Mouse (Mus musculus): ENCODE data around the gene Ptpn21. TPM values are rescaled to one million over a fixed set of nuclear protein-coding genes. Genes with fewer than 3 reads are reported as not detected.
A peak's percentile ranks its signal among the peaks of the same experiment; 100 is the strongest.

The Ptpn21 gene
- polyA plus RNA-seq, 1 experiment from 2014 or later, result 9.0 TPM

GRCm38 (mm10) chr12:98721030-98721429 is 16.2 kb downstream of the Ptpn21 start:
- 65% methylated on average over 3 of the region's 3 CpGs for WGBS
- H3K9me3 ChIP-seq, result no peaks in the 10 kb centered on the region
- no peak overlapping the region for H3K4me2 ChIP-seq
- H3K27me3 ChIP-seq (replicated peaks), result no peaks in the 10 kb centered on the region
- ATAC-seq (ENCODE audit: extremely low read depth, insufficient number of reproducible peaks, low FRiP score, low TSS enrichment), result no peak
- H3K27ac ChIP-seq (replicated peaks), result peak overlapping the region; percentile 49
- peaks cover 6% of the 10 kb centered on the region; the same call in 1 of the 2 replicates for H3K36me3 ChIP-seq
- H3K9ac ChIP-seq, result no peak overlapping the region
- peaks cover 24% of the 10 kb centered on the region for H3K4me1 ChIP-seq
- no peak overlapping the region for H3K4me3 ChIP-seq

GRCm38 (mm10) chr12:98720628-98721027 is 16.6 kb downstream of the Ptpn21 start:
- H3K27me3 ChIP-seq (replicated peaks), result no peaks in the 10 kb centered on the region
- peaks cover 6% of the 10 kb centered on the region; the same call in 1 of the 2 replicates for H3K36me3 ChIP-seq
- H3K27ac ChIP-seq (replicated peaks), result peak overlapping the region; percentile 49
- ATAC-seq (ENCODE audit: extremely low read depth, insufficient number of reproducible peaks, low FRiP score, low TSS enrichment), result no peak
- H3K9me3 ChIP-seq, result no peaks in the 10 kb centered on the region
- no peak overlapping the region for H3K4me2 ChIP-seq
- H3K9ac ChIP-seq, result no peak overlapping the region
- peaks cover 27% of the 10 kb centered on the region for H3K4me1 ChIP-seq
- 49% methylated on average over 3 of the region's 3 CpGs for WGBS
- no peak overlapping the region for H3K4me3 ChIP-seq

GRCm38 (mm10) chr12:98716142-98716541 is 21.1 kb downstream of the Ptpn21 start:
- peaks cover 56% of the 10 kb centered on the region for H3K4me1 ChIP-seq
- H3K27me3 ChIP-seq (replicated peaks), result no peaks in the 10 kb centered on the region
- no peaks in the 10 kb centered on the region for H3K36me3 ChIP-seq
- ATAC-seq (ENCODE audit: extremely low read depth, insufficient number of reproducible peaks, low FRiP score, low TSS enrichment), result no peak
- no peak overlapping the region for H3K4me3 ChIP-seq
- H3K9ac ChIP-seq, result no peak overlapping the region
- no peaks in the 10 kb centered on the region for H3K9me3 ChIP-seq
- no peak overlapping the region for H3K27ac ChIP-seq (replicated peaks)
- H3K4me2 ChIP-seq, result no peak overlapping the region
- 70% methylated on average over 2 of the region's 2 CpGs for WGBS

GRCm38 (mm10) chr12:98714757-98715156 is 22.4 kb downstream of the Ptpn21 start:
- Histone ChIP-seq H3K4me2 (peak overlapping the region; percentile 27), H3K4me3 (no peak overlapping the region), H3K36me3 (peaks cover 3% of the 10 kb centered on the region; the same call in 1 of the 2 replicates), H3K9me3 (no peaks in the 10 kb centered on the region), H3K27ac (replicated peaks) (peak overlapping the region; percentile 59), H3K27me3 (replicated peaks) (no peaks in the 10 kb centered on the region), H3K4me1 (peaks cover 42% of the 10 kb centered on the region), H3K9ac (peak overlapping the region; percentile 47; the same call in 1 of the 2 replicates)
- 15% methylated on average over 11 of the region's 11 CpGs for WGBS
- ATAC-seq (ENCODE audit: extremely low read depth, insufficient number of reproducible peaks, low FRiP score, low TSS enrichment), result no peak

GRCm38 (mm10) chr12:98713621-98714103 is 23.5 kb downstream of the Ptpn21 start:
- H3K27me3 ChIP-seq (replicated peaks), result no peaks in the 10 kb centered on the region
- no peaks in the 10 kb centered on the region for H3K9me3 ChIP-seq
- H3K36me3 ChIP-seq, result peaks cover 13% of the 10 kb centered on the region
- no peak for ATAC-seq (ENCODE audit: extremely low read depth, insufficient number of reproducible peaks, low FRiP score, low TSS enrichment)
- H3K27ac ChIP-seq (replicated peaks), result peak overlapping the region; percentile 29
- no peak overlapping the region for H3K4me3 ChIP-seq
- WGBS, result 29% methylated on average over 7 of the region's 7 CpGs
- H3K4me2 ChIP-seq, result no peak overlapping the region
- peak overlapping the region; percentile 17; the same call in 1 of the 2 replicates for H3K9ac ChIP-seq
- peaks cover 42% of the 10 kb centered on the region for H3K4me1 ChIP-seq

GRCm38 (mm10) chr12:98712819-98713218 is 24.4 kb downstream of the Ptpn21 start:
- Histone ChIP-seq H3K27me3 (replicated peaks) (no peaks in the 10 kb centered on the region), H3K4me1 (peaks cover 42% of the 10 kb centered on the region), H3K27ac (replicated peaks) (no peak overlapping the region), H3K36me3 (peaks cover 19% of the 10 kb centered on the region), H3K4me2 (no peak overlapping the region), H3K9ac (no peak overlapping the region), H3K4me3 (no peak overlapping the region), H3K9me3 (no peaks in the 10 kb centered on the region)
- WGBS, result 70% methylated on average over 6 of the region's 6 CpGs
- no peak for ATAC-seq (ENCODE audit: extremely low read depth, insufficient number of reproducible peaks, low FRiP score, low TSS enrichment)

GRCm38 (mm10) chr12:98703961-98704360 is 33.2 kb downstream of the Ptpn21 start:
- Histone ChIP-seq H3K36me3 (peaks cover 85% of the 10 kb centered on the region), H3K9me3 (no peaks in the 10 kb centered on the region), H3K4me1 (no peaks in the 10 kb centered on the region), H3K27me3 (replicated peaks) (no peaks in the 10 kb centered on the region), H3K27ac (replicated peaks) (no peak overlapping the region), H3K4me2 (no peak overlapping the region), H3K9ac (no peak overlapping the region), H3K4me3 (no peak overlapping the region)
- WGBS, result 88% methylated on average over 10 of the region's 10 CpGs
- ATAC-seq (ENCODE audit: extremely low read depth, insufficient number of reproducible peaks, low FRiP score, low TSS enrichment), result no peak

- 76% methylated on average over 2 of the region's 2 CpGs for WGBS
- H3K9ac ChIP-seq, result no peak overlapping the region
- H3K27ac ChIP-seq (replicated peaks), result no peak overlapping the region
- H3K4me3 ChIP-seq, result no peak overlapping the region
- no peaks in the 10 kb centered on the region for H3K9me3 ChIP-seq
- peaks cover 84% of the 10 kb centered on the region for H3K36me3 ChIP-seq
- no peaks in the 10 kb centered on the region for H3K27me3 ChIP-seq (replicated peaks)
- H3K4me1 ChIP-seq, result no peaks in the 10 kb centered on the region
- H3K4me2 ChIP-seq, result no peak overlapping the region
- ATAC-seq (ENCODE audit: extremely low read depth, insufficient number of reproducible peaks, low FRiP score, low TSS enrichment), result no peak
Observed at GRCm38 (mm10) chr12:98703554-98703953, 33.7 kb downstream of the Ptpn21 start.

GRCm38 (mm10) chr12:98701564-98701963 is 35.6 kb downstream of the Ptpn21 start:
- peaks cover 81% of the 10 kb centered on the region for H3K36me3 ChIP-seq
- H3K4me1 ChIP-seq, result peaks cover 6% of the 10 kb centered on the region; the same call in 1 of the 2 replicates
- no peak overlapping the region for H3K27ac ChIP-seq (replicated peaks)
- no peak for ATAC-seq (ENCODE audit: extremely low read depth, insufficient number of reproducible peaks, low FRiP score, low TSS enrichment)
- H3K27me3 ChIP-seq (replicated peaks), result no peaks in the 10 kb centered on the region
- H3K9me3 ChIP-seq, result no peaks in the 10 kb centered on the region
- WGBS, result 88% methylated on average over 9 of the region's 9 CpGs
- no peak overlapping the region for H3K9ac ChIP-seq
- no peak overlapping the region for H3K4me3 ChIP-seq
- H3K4me2 ChIP-seq, result no peak overlapping the region

GRCm38 (mm10) chr12:98697202-98697601 is 40.0 kb downstream of the Ptpn21 start:
- 53% methylated on average over 5 of the region's 5 CpGs for WGBS
- no peak for ATAC-seq (ENCODE audit: extremely low read depth, insufficient number of reproducible peaks, low FRiP score, low TSS enrichment)
- Histone ChIP-seq H3K9me3 (no peaks in the 10 kb centered on the region), H3K27me3 (replicated peaks) (no peaks in the 10 kb centered on the region), H3K4me2 (no peak overlapping the region), H3K4me3 (no peak overlapping the region), H3K4me1 (peaks cover 6% of the 10 kb centered on the region; the same call in 1 of the 2 replicates), H3K9ac (no peak overlapping the region), H3K27ac (replicated peaks) (no peak overlapping the region), H3K36me3 (peaks cover 88% of the 10 kb centered on the region)

- ATAC-seq (ENCODE audit: extremely low read depth, insufficient number of reproducible peaks, low FRiP score, low TSS enrichment), result no peak
- no peak overlapping the region for H3K4me3 ChIP-seq
- no peaks in the 10 kb centered on the region for H3K27me3 ChIP-seq (replicated peaks)
- H3K9ac ChIP-seq, result no peak overlapping the region
- H3K9me3 ChIP-seq, result no peaks in the 10 kb centered on the region
- H3K27ac ChIP-seq (replicated peaks), result no peak overlapping the region
- WGBS, result 87% methylated on average over 8 of the region's 8 CpGs
- peaks cover 99% of the 10 kb centered on the region for H3K36me3 ChIP-seq
- no peaks in the 10 kb centered on the region for H3K4me1 ChIP-seq
- H3K4me2 ChIP-seq, result no peak overlapping the region
Observed at GRCm38 (mm10) chr12:98690230-98690629, 47.0 kb downstream of the Ptpn21 start.

GRCm38 (mm10) chr12:98683574-98683973 is 53.6 kb downstream of the Ptpn21 start:
- 16% methylated on average over 6 of the region's 6 CpGs for WGBS
- H3K9ac ChIP-seq, result no peak overlapping the region
- H3K36me3 ChIP-seq, result peaks cover 84% of the 10 kb centered on the region
- peak overlapping the region; percentile 25 for H3K4me3 ChIP-seq
- H3K9me3 ChIP-seq, result no peaks in the 10 kb centered on the region
- peak overlapping the region; percentile 46 for H3K27ac ChIP-seq (replicated peaks)
- H3K4me2 ChIP-seq, result peak overlapping the region; percentile 57
- H3K4me1 ChIP-seq, result peaks cover 15% of the 10 kb centered on the region
- no peaks in the 10 kb centered on the region for H3K27me3 ChIP-seq (replicated peaks)
- no peak for ATAC-seq (ENCODE audit: extremely low read depth, insufficient number of reproducible peaks, low FRiP score, low TSS enrichment)

Measured in heart, embryonic 13.5 days (tissue).